Mouse (Mus musculus): Measurements from ENCODE around the gene Cd37. TPM values are rescaled to one million over a fixed set of nuclear protein-coding genes. Genes with fewer than 3 reads are reported as not detected.

Gene Cd37
- polyA plus RNA-seq, 1 experiment from 2014 or later = 146 TPM

DNA sequence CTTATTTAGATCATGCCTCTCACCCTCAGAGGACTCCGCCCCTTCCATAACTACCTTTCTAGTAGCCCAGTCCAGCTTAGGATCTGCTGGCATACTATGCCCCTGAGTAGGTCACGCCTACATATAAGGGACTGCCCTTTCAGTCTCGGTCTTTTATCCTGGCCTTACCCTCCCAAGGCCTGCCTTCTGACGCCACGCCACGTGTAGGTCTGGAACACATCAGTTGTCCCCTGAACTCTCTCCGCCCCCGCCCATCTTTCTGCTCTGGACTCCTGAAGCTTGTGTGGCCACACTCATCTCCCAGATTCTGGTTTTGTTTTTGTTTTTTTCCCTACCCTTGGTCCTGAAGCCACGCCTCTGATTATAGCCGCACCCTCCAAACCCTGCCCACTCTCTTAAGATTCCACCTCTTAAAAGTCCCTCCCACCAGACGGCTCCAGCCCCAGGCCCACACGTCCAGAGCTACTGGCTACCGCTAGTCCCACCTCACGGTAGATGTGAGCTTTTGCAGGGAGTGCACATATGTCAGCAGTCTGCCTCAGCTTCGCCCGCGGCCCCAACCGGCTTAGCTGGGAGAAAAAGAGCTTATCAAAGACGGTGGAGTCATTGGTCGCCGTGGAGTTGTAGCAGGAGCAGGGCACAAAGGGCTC, 3.9 kb downstream of the Cd37 start:
- no peak for DNase-seq (ENCODE audit: low spot score)

DNA sequence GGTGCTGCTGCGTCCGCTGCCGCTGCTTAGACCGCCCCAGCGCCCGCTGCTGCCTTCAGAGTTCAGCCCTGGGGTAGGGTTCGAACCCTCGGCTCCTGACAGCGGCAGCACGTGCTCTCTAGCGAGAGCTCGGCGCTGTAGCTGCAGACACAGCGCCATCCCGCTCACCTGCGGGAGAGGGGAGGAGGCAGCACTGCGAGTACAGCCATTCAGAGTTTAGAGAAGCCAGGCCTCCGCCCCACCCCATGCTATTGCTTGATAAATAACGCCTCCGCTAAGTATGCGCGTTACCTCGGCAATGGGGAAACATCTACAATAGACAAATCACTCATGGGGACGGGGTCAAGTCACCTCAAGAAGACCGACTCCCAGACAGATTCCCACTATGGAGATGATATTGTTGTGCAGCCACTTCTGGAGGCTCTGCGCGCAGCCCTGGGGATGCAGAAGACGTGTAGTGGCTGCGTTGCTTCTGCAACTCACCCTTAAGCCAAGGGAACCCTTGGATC, 4.5 kb downstream of the Cd37 start:
- no peak for DNase-seq (ENCODE audit: low spot score)

DNA sequence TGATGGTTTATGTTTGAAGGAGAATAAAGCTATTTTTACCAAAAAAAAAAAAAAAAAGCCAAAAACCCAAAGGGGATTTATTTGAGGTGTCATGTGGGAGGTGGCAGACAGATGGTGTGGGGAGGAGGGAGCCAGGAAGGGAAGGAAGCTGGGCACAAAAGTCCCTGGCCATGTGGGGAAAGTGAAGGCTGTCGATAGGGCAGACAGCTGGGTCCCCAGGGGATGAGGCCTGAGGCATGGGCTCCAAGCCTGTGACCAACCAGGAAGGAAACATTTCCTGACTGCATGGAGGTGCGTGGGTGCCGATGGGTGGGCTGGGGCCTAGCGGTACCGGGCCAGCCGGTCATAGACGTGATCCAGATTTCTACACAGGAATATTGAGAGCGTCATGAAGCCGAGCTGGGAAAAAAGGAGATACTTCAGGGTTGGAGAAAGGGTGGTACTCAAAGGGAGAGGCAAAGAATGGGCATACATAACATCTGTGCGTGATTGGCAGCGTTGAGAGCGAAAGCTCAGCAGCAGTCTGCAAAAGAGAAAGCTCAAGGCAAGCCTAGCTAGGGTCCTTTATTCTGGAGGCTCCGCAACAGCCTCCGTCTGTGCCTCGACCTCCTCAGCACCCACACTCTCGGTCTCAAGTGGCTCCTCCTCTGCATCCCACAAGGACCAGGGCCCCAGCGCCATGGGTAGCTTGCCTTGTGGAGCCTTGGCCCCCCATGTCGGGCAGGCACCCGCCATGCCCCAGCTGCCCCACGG, 5.2 kb downstream of the Cd37 start:
- no peak for DNase-seq (ENCODE audit: low spot score)

DNA sequence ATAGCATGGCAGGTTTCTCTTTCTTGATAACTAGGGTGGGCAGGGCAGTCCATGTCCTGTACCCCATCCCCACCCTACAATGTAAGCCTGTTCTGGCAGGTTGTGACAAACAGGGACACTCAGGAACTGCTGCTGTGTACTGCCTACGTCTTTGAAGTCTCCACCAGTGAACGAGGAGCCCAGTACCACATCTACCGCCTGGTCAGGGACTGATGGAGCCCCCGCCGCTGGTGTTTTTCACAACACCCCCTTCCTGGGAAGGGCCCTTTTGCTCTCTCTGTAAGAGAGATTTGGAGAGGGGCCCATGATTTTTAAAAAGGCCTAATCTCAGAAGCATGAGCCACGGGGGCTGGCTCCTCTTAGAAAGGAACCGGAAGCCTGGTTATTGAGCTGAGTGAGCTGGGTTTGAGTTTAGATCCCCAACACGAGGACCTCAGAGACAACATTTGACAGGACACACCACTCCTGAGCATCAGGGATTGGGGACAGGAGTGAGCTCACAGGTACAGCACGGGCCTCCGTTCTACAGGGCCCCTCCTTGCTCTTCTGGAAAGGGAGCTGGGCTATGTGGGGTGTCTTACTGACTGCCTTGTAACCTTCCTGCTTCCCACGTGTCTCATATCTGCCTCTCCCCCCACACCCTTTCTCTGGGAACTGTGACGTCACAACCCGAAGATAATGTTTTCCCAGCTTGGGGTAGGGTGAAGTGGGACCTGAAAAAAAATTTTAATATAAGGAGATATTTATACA, 6.0 kb downstream of the Cd37 start:
- DNase-seq (ENCODE audit: low spot score) = no peak

DNA sequence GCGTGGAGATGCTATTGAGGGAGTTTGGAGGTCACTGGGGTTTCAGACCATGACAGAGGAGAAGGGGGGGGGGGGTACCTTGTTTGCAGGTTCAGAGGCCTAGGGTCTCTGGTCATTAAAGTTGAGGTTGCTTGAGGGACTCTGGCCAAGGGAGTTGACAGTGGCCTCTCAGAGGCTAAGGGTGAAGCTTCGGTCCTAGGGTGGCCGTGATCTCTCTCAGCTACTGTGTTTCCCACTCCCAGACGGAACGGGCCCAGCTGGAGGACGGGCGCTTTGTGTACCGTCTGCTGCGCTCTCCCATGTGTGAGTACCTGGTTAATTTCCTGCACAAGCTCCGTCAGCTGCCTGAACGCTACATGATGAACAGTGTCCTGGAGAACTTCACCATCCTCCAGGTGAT, 7.0 kb downstream of the Cd37 start:
- DNase-seq (ENCODE audit: low spot score) = no peak

DNA sequence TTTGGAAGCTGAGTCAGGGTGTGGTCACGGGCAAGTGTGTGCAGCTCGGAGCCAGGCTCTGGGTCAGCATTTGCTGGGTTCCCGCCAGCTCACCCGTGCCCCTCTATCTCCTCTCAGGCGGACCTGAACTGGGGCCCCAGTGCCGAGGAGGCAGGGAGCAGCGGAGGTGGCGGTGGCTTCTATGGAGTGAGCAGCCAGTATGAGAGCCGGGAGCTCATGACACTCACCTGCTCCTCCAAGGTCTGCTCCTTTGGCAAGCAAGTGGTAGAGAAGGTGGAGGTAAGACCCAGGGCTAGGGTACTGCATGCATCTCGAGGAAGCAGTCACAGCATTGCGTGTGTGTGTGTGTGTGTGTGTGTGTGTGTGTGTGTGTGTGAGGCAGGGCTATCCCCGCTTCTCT, 7.7 kb downstream of the Cd37 start:
- no peak for DNase-seq (ENCODE audit: low spot score)

DNA sequence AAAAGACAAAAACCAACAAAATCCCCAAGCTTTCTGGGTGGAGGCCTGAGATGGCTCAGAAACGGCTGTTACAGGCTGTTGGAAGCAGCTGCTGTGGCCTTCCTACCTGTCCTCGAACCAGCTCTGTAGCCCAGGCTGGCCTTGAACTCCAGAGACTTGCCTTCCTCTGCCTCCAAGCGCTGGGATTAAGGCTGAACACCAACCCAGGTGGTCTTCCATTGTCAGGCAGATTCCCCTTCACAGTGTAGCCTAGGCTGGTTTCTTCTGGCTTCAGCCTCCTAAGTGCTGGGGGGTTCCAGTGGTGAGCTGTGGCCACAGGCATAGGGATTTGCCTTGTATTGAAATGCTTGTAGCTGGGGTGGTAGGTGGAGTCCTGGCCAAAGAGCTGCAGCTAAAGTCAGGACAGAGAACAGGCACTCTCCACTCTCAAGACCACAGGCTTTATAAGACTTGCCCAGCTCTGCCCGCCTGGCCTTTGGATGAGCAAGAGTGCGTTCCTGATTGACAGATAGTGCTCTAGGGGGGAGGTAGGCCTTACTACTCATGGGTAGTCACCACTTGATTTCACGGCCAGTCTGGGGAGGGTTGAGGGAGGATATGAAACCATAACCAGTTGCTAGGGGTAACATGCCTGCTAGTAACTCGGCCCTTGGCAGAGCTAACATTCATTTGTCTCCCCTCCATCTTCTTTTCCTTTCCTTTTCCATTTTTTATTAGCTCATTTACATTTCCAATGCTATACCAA, 9.3 kb downstream of the Cd37 start:
- DNase-seq (ENCODE audit: low spot score) = no peak

DNA sequence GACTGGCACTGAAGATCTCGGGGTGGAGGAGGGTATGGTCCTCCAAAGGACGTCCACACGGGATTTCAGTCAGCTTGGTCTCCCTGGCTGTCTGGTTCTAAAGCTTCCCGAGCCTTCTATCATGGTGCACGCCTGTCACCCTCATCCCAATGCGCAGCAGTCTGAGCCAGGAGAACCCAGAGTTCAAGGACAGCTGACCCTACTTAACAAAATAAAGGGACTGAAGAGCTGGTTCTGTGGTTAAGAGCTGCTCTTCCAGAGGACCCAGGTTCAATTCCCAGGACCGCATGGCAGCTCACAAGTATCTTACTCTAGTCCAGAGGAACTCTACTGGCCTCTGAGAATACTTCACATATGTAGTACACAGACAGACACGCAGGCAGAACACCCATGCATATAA, 9.9 kb downstream of the Cd37 start:
- DNase-seq (ENCODE audit: low spot score) = no peak

DNA sequence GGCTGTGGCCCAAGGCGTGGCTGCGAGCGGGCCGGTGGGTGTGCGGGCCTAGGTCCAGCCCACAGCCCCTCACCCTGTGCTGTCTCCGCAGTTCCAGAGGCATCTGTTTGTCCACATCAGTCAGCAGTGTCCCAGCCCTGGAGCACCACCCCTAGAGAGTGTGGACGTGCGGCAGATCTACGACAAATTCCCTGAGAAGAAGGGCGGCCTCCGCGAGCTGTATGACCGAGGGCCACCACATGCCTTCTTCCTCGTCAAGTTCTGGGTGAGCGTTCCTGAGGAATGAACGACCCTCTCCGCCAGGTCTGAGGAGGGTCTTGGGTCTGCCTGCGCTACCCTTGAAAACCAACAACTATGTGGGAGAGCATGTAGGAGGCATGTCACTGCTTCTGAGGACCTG, 10.4 kb downstream of the Cd37 start:
- no peak for DNase-seq (ENCODE audit: low spot score)

DNA sequence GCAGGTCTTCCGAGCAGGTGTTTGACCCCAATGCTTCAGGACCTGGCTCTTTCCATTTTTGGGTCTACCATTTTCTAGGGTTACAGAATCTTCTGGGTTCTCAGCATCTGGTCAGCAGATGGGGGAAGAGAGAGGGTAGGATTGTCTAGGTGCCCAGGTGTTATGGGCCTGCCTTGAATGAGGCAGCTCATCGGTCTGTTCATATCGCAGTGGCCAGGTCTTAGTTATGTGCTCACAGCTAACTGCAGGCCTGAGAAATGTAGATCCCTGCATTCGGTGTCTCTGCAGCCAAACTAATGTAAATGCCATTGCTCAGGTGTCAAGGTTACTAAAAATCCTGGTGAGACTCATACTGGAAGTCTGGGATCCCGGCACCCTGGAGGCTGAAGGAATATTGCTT, 12.5 kb downstream of the Cd37 start:
- no peak for DNase-seq (ENCODE audit: low spot score)

DNA sequence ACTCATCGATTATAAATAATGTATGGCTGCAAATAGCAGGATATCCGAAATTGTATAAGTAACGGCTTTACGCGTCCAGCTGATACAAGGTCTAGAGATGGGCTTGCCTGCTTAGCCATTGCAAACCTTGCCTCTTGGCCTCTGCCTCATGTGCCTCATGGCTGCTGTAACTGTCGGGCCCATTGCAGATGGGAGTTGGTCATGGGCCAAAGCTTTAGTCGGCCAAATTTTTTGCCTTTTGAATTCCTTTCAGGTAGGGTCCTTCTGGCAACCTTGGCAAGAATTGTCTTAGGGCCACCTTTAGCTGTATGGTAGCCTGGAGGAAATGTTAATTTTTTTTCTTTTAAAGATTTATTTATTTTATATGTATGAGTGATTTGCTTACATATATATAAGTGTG, 14.1 kb downstream of the Cd37 start:
- DNase-seq (ENCODE audit: low spot score) = no peak

DNA sequence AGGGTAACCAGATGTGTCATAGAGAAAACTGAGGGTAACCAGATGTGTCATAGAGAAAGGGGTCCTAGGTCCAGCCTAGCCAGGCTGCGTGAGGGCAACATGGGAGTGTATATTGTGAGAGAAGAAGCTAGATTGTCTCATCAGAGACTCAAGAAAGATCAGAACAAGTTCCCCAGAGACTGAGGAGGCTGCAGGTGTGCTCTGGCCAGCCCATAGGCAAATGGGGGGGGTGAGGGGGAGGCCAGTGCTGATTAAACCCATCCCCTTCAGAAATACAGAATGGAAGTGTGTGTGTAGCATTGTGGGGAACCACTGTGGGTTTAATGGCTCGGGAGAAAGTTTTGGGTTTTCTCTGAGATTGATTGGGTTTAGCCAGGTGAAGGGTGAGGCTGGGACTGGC, 17.2 kb downstream of the Cd37 start:
- no peak for DNase-seq (ENCODE audit: low spot score)

DNA sequence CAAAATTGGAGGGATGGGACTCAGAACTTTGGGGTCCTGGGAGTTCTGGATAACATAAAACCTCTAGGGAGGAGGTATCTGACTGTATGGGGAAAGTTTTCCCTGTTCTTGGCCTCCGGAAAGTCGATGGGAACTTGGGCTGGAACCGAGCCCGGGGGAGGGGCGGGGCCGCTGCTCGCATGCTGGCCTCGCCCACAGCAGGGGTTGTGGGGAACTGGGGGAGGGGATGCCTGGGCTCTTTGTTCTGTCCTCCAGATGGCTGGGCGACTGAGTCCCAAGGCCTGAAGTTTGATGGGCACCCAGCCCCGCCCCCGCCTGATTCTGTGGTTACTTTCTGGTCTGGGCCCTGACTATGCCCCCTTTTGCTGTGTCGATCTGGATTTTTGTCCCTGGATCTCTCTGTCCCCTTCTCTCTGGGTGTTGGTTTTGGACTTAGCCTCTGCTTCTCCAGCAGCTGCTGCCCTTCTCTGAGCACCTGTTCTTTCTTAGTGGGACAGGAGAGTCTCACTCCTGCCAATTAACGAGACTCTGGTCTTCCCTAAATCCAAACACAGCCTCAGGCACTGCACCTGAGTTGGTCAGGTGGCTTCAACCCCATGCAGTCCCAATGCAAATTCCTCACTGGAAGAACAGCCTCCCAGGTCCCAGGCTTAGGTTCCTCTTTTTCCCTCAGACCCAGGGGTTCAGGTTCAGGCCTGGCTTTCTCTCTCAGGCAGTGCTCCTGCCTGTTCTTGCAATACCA, 22.3 kb downstream of the Cd37 start:
- DNase-seq (ENCODE audit: low spot score) = no peak

DNA sequence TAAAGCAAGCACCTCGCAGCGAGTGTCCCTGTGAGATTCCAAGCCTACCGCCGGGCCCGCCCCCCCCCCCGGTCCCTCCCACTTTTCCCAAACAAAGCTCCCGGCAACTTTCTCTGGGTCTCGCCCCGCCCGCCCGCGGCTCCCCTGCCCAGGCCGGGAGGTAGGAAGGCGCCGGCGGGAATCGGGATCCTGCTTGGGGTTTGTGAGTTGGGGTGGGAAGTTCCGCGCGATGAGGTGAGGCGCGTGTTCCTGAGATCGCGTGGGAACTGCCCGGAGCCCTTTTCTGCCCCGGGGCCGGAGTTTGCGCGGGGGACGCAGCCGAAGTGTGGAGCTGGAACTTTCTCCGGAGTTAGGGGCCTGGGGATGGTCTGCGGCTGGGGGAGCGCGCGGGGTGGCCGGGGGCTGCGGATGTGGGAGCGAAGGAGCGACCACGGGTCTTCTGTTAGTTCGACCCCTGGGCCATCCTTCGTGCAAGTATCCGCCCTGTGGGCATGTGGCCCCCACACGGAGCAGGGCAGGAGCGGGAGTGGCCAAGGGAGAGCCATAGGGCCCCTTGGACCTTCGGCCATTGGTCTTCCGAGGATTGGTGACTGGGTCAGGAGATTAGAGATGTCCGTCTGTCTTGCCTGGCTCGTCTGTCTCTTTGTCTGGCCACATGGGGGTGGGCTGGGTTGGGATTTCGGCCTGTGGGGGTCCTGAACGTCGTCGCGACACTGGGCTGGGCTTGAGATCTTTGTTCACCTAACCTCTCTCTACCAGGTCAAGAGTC, 23.1 kb downstream of the Cd37 start, which contains the start of gene Tead2:
Tead2 (plus strand) TSS at position 81 of the 769 bp plus-strand sequence.
- DNase-seq (ENCODE audit: low spot score) = no peak

DNA sequence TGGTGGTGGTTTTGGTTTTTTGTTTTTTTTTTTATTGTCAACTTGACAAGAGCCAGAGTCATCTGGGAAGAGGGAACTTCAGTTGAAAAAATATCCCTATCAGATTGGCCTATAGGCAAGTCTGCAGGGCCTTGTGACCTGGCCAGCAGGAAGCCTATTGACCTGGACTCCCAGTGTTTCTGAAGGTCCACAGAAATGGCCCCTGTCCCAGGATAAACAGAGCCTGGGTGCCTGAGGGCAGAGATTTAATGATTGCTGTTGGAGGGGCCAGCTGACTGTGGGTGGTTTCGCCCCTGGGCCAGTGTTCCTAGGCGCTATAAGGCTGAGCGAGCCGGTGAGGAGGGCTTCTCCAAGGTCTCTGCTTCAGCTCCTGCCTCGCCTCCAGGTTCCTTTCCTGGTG, 25.2 kb downstream of the Cd37 start:
- no peak for DNase-seq (ENCODE audit: low spot score)

DNA sequence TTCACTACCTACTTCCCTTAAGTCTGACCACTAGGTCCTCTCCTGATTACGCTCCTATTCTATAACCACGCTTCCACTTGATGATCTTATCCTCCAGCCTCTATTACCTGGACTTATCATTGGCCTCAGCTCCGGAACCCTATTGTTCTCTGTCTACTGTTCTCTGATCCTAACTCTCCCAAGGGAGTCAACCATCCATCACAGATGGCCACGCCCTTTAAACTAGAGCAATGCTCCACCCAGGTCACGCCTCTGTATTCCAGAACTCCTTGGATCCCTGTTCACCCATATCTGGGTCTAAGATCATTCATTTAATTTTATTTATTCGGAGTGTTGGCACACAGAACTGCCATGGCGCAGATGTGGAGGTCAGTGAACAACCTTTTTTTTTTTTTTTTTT, 26.6 kb downstream of the Cd37 start:
- DNase-seq (ENCODE audit: low spot score) = no peak

DNA sequence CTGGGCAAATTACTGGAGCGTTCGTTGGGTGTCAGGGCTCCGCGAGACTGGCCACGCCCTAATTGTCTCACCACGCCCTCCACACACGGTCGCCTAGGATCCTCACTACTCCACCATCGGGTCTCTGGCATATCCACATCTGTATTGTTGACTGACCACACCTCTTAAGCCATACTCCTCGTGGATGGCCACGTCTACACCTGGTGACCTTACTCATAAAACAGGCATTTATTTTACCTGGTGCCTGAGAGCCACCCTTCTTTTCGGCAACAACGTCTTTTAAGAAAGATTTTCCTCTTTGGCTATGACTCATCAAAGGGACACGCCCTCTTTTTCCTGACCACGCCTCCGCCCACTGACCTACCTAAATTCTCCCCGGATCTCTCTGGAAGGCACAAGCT, 27.1 kb downstream of the Cd37 start, which contains the start of gene Dkkl1:
Dkkl1 (minus strand) TSS at position 297 of the 401 bp plus-strand sequence.
- peak; percentile 11 for DNase-seq (ENCODE audit: low spot score)

DNA sequence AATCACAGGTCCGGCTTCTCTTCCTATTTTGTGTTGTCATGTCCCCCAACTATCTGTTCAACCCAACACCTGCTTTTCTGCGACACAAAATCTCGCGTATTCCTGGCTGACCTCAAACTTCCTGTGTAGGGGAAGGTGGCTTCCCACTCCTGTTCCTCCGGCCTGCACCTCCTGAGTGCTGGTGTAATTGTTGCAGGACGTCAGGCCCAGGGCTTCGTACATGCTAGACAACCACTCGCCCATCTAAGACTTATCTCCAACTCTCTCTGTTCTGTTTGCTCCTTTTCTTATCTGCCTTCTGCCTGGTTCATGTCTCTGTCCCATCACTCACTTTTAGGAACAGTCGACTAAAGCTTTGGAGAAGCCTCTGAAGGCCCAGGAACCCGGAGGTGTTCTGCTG, 27.8 kb downstream of the Cd37 start:
- peak; percentile 16 for DNase-seq (ENCODE audit: low spot score)

DNA sequence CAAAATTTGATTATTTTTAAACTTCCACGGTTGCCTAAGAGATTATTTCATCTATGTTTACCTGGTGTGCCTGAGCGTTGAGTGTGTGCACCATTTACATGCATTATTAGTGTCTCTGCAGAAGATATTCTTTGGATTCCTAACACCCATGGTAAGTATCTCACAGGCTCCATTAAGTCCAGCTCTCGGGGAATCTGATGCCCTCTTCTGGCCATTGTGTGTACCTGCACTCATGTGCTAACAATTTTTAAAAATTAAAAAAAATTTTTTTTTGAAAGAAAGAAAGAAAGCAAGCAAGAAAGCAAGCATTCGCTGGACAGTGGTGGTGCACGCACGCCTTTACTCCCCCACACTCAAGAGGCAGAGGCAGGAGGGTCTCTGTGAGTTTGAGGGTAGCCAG, 30.7 kb downstream of the Cd37 start:
- DNase-seq (ENCODE audit: low spot score) = peak; percentile 5
